Mouse (Mus musculus) monocyte, adult 5-6 weeks (primary cell): ENCODE measurements around the gene Gm13289. TPM values are rescaled to one million over a fixed set of nuclear protein-coding genes. Genes with fewer than 3 reads are reported as not detected.
"Not testable (repeated sequence)": the region's sequence is repeated elsewhere in the genome, so short reads cannot be mapped to it uniquely, and the experiment has no call there.

ENCODE experiments used
- ATAC-seq: fragments of 153-309, 156-312 bp; replicated peaks from 2 replicates; pipeline ENCODE4 v1.8.0; 2017; ENCODE audit warnings: mild to moderate bottlenecking; ENCODE audit not compliant: low TSS enrichment, insufficient number of reproducible peaks, severe bottlenecking, poor library complexity, low FRiP score
- total RNA-seq: library from RNA; stranded (forward); fragments of 200-1000, 200-491, 200-594 nt; gene quantifications from 3 replicates; pipeline ENCODE4 v1.2.3, GENCODE M21; 2017

The Gm13289 gene
- total RNA-seq, 1 experiment from 2014 or later: not detected

DNA sequence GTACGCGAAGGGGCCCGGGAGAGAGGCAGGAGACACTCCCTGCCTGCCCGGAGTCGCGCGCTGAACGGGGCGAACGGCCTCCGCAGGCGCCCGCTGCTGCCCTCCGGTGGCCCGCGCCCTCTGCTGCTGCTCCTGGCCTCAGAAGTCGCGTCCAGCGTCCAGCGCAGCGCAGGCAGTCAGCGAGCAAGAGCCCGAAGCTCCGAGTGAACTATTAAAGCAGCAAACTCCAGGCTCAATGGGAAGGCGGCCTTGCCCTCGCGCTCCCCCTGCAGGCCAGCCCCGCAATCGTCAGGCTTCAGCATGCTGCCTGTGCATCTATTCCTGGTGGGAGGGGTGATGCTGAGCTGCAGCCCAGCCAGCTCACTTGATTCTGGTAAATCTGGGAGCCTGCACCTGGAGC, 2.8 kb downstream of the Gm13289 start, which contains the start of gene Gm13272:
Gene Gm13272 (plus strand): TSS at position 301 of the 400 bp plus-strand sequence.
- not testable (repeated sequence) for ATAC-seq

DNA sequence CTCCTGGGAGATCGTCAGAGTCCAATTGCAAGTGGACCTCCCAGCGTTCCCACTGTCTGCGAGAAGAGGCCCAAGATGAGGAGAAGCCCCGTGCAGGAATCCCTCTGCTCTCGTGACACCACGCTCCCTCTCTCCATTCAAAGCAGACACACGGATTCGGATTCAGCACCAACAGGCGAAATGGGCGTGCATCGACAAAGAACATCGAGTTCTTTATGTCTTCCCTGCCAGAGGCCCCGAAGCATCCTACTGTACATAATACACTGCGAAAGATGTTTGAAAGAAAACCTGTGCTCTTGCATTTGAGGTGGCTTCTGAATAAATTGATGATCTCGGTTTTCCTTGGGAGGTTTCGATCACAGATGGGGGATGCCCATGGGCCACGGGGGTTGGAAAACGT, 3.6 kb downstream of the Gm13289 start:
- not testable (repeated sequence) for ATAC-seq

DNA sequence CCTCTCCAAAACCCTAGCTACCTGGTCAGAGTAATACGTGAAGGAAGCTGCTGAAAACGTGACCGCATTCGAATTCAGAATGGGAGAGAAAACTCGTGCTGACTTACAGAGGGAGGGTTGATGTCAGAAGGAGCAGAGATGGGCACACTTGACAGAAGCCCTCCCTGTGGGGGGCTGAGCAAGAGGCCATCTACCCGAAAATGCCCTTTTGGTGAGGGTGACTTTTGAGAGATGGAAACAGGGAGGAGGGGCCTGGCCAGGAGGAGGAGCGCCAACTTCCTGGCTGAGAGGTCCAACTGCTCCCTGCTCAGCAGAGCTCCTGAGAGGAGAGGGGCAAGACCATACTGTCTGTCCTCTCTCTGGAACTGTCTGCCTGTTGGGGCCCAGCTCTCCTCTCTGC, 5.1 kb downstream of the Gm13289 start, which contains the start of gene Ifnz:
Gene Ifnz (plus strand): TSS at position 301 of the 400 bp plus-strand sequence.
- not testable (repeated sequence) for ATAC-seq

DNA sequence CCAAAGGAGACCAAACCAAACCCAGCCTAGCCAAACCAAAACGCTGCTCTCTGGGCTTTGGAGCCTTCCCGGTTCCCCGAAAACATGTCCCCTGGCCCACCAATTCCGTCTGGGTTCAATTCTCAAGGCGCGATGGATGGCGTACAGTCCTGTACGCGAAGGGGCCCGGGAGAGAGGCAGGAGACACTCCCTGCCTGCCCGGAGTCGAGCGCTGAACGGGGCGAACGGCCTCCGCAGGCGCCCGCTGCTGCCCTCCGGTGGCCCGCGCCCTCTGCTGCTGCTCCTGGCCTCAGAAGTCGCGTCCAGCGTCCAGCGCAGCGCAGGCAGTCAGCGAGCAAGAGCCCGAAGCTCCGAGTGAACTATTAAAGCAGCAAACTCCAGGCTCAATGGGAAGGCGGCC, 5.6 kb downstream of the Gm13289 start:
- ATAC-seq: not testable (repeated sequence)

DNA sequence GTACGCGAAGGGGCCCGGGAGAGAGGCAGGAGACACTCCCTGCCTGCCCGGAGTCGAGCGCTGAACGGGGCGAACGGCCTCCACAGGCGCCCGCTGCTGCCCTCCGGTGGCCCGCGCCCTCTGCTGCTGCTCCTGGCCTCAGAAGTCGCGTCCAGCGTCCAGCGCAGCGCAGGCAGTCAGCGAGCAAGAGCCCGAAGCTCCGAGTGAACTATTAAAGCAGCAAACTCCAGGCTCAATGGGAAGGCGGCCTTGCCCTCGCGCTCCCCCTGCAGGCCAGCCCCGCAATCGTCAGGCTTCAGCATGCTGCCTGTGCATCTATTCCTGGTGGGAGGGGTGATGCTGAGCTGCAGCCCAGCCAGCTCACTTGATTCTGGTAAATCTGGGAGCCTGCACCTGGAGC, 8.7 kb downstream of the Gm13289 start, which contains the start of gene Gm13276:
Gene Gm13276 (plus strand): TSS at position 301 of the 400 bp plus-strand sequence.
- ATAC-seq: not testable (repeated sequence)

DNA sequence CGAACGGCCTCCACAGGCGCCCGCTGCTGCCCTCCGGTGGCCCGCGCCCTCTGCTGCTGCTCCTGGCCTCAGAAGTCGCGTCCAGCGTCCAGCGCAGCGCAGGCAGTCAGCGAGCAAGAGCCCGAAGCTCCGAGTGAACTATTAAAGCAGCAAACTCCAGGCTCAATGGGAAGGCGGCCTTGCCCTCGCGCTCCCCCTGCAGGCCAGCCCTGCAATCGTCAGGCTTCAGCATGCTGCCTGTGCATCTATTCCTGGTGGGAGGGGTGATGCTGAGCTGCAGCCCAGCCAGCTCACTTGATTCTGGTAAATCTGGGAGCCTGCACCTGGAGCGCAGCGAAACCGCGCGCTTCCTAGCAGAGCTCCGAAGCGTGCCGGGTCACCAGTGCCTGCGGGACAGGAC, 11.7 kb downstream of the Gm13289 start, which contains the start of gene Gm13277:
Gene Gm13277 (plus strand): TSS at position 231 of the 400 bp plus-strand sequence.
- ATAC-seq: not testable (repeated sequence)

DNA sequence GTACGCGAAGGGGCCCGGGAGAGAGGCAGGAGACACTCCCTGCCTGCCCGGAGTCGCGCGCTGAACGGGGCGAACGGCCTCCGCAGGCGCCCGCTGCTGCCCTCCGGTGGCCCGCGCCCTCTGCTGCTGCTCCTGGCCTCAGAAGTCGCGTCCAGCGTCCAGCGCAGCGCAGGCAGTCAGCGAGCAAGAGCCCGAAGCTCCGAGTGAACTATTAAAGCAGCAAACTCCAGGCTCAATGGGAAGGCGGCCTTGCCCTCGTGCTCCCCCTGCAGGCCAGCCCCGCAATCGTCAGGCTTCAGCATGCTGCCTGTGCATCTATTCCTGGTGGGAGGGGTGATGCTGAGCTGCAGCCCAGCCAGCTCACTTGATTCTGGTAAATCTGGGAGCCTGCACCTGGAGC, 14.5 kb downstream of the Gm13289 start, which contains the start of gene Gm13278:
Gene Gm13278 (plus strand): TSS at position 301 of the 400 bp plus-strand sequence.
- ATAC-seq: not testable (repeated sequence)

DNA sequence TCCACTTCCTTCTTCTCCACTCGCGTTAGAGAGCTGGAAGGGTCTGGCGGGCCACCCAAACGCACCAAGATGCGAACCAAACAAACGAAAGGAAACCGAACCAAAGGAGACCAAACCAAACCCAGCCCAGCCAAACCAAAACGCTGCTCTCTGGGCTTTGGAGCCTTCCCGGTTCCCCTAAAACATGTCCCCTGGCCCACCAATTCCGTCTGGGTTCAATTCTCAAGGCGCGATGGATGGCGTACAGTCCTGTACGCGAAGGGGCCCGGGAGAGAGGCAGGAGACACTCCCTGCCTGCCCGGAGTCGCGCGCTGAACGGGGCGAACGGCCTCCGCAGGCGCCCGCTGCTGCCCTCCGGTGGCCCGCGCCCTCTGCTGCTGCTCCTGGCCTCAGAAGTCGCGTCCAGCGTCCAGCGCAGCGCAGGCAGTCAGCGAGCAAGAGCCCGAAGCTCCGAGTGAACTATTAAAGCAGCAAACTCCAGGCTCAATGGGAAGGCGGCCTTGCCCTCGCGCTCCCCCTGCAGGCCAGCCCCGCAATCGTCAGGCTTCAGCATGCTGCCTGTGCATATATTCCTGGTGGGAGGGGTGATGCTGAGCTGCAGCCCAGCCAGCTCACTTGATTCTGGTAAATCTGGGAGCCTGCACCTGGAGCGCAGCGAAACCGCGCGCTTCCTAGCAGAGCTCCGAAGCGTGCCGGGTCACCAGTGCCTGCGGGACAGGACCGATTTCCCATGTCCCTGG, 17.4 kb downstream of the Gm13289 start, which contains the start of gene Gm13275:
Gene Gm13275 (plus strand): TSS at position 552 of the 740 bp plus-strand sequence.
- ATAC-seq: not testable (repeated sequence)

DNA sequence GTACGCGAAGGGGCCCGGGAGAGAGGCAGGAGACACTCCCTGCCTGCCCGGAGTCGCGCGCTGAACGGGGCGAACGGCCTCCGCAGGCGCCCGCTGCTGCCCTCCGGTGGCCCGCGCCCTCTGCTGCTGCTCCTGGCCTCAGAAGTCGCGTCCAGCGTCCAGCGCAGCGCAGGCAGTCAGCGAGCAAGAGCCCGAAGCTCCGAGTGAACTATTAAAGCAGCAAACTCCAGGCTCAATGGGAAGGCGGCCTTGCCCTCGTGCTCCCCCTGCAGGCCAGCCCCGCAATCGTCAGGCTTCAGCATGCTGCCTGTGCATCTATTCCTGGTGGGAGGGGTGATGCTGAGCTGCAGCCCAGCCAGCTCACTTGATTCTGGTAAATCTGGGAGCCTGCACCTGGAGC, 20.4 kb downstream of the Gm13289 start, which contains the start of gene Gm13279:
Gene Gm13279 (plus strand): TSS at position 301 of the 400 bp plus-strand sequence.
- not testable (repeated sequence) for ATAC-seq

DNA sequence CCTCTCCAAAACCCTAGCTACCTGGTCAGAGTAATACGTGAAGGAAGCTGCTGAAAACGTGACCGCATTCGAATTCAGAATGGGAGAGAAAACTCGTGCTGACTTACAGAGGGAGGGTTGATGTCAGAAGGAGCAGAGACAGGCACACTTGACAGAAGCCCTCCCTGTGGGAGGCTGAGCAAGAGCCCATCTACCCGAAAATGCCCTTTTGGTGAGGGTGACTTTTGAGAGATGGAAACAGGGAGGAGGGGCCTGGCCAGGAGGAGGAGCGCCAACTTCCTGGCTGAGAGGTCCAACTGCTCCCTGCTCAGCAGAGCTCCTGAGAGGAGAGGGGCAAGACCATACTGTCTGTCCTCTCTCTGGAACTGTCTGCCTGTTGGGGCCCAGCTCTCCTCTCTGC, 22.6 kb downstream of the Gm13289 start, which contains the start of gene Gm13285:
Gene Gm13285 (plus strand): TSS at position 301 of the 400 bp plus-strand sequence.
- not testable (repeated sequence) for ATAC-seq

DNA sequence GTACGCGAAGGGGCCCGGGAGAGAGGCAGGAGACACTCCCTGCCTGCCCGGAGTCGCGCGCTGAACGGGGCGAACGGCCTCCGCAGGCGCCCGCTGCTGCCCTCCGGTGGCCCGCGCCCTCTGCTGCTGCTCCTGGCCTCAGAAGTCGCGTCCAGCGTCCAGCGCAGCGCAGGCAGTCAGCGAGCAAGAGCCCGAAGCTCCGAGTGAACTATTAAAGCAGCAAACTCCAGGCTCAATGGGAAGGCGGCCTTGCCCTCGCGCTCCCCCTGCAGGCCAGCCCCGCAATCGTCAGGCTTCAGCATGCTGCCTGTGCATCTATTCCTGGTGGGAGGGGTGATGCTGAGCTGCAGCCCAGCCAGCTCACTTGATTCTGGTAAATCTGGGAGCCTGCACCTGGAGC, 26.2 kb downstream of the Gm13289 start, which contains the start of gene Gm13287:
Gene Gm13287 (plus strand): TSS at position 301 of the 400 bp plus-strand sequence.
- not testable (repeated sequence) for ATAC-seq

DNA sequence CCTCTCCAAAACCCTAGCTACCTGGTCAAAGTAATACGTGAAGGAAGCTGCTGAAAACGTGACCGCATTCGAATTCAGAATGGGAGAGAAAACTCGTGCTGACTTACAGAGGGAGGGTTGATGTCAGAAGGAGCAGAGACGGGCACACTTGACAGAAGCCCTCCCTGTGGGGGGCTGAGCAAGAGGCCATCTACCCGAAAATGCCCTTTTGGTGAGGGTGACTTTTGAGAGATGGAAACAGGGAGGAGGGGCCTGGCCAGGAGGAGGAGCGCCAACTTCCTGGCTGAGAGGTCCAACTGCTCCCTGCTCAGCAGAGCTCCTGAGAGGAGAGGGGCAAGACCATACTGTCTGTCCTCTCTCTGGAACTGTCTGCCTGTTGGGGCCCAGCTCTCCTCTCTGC, 28.5 kb downstream of the Gm13289 start, which contains the start of gene Gm13288:
Gene Gm13288 (plus strand): TSS at position 301 of the 400 bp plus-strand sequence.
- ATAC-seq: not testable (repeated sequence)

DNA sequence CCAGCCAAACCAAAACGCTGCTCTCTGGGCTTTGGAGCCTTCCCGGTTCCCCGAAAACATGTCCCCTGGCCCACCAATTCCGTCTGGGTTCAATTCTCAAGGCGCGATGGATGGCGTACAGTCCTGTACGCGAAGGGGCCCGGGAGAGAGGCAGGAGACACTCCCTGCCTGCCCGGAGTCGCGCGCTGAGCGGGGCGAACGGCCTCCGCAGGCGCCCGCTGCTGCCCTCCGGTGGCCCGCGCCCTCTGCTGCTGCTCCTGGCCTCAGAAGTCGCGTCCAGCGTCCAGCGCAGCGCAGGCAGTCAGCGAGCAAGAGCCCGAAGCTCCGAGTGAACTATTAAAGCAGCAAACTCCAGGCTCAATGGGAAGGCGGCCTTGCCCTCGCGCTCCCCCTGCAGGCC, 29.0 kb downstream of the Gm13289 start:
- ATAC-seq: not testable (repeated sequence)

DNA sequence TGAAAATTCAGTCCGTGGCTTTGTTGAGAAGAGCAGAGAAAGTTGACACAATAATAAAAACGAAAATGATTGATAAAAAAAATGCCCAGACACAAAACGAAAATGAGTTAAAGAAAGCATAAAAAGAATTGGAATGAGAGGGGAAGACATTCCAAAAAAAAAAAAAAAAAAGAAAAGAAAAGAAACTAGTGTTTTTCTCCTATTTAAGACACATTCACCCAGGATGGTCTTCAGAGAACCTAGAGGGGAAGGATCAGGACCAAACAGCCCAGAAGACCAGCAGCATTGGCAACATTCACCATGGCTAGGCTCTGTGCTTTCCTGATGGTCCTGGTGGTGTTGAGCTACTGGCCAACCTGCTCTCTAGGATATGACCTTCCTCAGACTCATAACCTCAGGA, 39.2 kb downstream of the Gm13289 start, which contains the start of gene Ifna7:
Gene Ifna7 (plus strand): TSS at position 301 of the 400 bp plus-strand sequence.
- no peak for ATAC-seq

DNA sequence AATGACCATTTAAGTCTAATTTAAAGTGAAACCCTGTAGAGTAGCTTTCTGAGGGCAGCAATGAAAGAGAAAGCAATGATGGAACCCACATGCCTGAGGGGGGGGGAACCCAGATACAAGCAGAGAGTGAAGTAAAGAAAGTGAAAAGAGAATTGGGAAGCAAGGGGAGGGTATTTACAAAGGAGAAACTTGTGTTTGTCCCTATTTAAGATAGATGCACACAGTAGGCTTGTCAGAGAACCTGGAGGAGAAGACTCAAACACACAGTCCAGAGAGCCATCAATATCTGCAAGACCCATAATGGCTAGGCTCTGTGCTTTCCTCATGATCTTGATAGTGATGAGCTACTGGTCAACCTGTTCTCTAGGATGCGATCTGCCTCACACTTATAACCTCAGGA, 42.9 kb downstream of the Gm13289 start, which contains the start of gene Ifna11:
Gene Ifna11 (plus strand): TSS at position 301 of the 400 bp plus-strand sequence.
- ATAC-seq: no peak

DNA sequence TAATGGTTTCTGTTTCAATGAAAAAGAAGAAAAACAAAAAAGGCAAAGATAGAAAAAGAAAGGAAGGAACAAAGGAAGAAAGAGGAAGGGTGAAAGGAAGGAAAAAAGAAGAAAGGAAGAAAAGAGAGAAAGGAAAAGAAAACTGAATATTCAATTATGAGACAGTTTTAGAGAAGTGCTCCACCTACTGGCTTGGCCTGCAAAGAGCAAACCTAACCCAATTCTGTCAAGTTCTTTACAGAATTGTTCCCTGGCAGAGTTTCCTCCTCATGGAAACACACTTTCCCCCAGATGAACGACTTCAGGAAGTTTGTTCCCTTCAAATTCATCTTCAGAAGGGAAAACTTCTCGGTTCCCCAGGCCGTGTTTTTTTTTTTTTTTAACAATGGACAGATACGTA, 46.3 kb downstream of the Gm13289 start:
- ATAC-seq: no peak
